Mouse (Mus musculus) right cerebral cortex, postnatal 14 days (tissue): ENCODE measurements around the gene Kmt2a.

Source experiments
- DNase-seq: peaks from one replicate; pipeline ENCODE4 v3.0.0; 2022

Kmt2a gene

DNA sequence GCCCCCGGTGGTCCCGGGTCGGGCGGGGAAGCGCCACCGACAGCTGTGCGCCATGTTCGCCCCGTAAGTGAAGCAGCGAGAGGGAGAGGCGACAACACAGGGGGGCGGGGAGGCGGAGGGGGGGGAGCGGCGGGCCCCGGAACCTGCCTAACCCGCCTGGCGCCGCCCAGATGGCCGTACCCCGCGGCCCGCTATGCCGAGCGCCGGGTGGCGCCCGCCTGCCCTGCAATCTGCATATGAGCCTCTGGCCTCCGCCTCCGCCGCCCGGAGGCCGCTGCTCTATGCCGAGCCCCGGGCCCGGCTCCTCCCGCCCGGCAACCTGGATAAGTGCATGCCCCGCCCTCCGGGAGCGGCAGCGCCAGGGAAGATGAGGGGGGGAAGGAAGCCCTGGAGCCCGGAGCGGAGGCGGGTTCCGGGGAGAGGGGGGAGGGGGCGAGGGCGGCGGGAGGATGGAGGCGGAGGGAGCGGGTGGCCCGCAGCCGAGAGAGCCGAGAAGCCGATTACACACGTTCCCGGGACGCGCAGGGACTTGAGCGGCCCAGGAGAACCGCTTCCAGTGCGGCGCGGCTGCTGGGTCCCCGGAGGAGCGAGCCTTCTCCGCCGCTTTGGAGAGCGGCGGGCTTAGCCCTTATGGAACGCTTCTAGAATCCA is at the start of gene Kmt2a:
Gene Kmt2a (minus strand): TSS at position 76 of the 651 bp plus-strand sequence.
- peak; percentile 97 for DNase-seq

DNA sequence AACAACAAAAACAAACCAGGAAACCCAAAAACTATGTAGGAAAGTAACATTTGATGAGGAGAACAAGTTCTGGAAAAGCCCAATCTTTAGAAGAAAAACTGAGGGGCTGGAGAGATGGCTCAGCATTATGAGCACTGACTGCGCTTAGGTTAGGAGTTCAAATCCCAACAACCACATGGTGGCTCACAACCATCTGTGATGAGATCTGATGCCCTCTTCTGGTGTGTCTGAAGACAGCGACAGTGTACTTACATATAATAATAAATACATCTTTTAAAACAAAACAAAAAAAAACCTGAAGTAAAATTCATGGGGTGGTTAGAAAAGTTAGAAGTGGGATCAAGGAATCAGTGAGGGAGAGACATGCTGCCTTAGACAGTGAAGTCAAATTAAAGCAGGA is 40.4 kb upstream of the Kmt2a start:
- DNase-seq: no peak

DNA sequence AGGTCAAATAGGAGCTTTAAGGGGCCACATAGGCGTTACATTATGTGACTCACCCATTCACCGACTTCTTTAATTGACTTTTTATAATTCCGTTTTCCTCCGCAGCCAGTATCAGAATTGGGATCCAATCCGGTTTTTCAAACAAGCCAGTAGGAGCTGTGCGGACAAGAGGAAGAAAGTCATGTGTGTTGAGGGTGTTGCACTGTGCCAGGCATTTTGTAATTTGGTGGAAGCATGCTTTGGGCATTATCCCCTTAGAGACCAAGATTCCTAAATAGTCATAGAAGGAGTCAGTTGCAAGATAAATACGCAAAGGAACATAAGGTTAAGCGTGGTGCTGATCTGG is 40.0 kb upstream of the Kmt2a start:
- peak; percentile 19 for DNase-seq

DNA sequence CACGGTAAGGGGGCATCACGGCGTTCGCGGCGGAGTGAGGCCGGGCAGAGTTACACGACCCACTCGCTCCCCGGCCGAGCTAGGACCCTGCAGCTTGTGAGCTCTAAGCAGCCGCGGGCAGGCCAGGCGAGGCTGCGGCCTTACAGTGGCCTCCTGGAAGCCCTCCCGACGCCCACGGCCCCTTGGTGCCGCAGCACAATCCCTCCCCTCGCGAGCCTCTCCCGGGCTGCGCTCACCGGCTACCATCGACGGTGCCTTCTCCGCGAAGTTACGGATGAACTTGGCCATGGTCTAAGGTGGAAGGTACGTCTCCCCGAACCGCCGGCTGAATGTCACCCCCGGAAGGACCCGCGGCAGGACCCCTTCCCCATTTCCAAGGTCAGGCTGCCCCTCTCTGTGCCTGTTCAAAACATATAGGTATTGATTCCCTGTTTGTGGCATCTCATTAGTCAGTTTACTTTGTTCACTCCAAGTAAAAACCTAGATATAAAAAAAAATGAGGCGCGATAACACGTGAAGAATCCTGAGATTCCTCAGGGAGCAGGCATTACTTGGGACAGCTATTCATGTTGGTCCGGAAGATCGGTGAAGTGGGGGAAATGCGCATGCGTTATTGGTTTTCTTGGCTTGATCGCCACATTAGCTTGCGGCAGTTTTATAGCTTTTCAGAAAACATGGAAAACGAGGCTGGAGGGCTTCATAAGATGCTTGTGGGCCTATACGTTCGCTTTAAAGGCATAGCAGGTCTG is 39.5 kb upstream of the Kmt2a start, which contains the start of gene Atp5l:
Gene Atp5l (minus strand): TSS at position 369 of the 749 bp plus-strand sequence.
- peak; percentile 75 for DNase-seq

DNA sequence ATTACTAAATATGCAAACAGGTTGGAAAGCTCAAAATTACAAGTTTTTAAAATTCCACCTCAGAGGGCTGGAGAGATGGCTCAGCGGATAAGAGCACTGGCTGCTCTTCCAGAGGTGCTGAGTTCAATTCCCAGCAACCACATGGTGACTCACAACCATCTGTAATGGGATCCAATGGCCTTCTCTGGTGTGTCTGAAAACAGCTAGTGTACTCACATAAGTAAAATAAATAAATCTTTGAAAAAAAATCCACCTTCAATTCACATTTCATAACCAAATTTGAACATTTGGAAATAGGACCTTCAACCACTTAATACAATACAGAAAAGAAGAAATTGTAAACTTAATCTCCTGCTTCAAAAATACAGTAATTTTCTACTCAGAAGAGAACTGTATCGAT is 38.5 kb upstream of the Kmt2a start:
- DNase-seq: no peak

DNA sequence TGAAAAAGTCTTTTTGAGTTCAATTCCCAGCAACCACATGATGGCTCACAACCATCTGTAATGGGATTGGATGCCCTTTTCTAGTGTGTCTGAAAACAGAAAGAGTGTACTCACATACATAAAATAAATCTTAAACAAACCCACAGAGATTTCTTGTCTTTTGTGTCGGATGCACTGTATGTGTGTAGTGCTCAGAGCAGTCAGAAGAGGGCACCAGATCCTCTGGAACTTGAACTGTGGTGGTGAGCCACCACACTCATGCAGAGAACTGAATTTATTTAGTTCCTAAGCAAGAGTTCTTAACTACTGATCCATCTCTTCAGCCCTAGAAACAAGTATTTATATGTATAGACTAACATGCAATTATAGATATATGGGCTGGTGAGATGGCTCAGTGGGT is 35.1 kb upstream of the Kmt2a start:
- peak; percentile 35 for DNase-seq

DNA sequence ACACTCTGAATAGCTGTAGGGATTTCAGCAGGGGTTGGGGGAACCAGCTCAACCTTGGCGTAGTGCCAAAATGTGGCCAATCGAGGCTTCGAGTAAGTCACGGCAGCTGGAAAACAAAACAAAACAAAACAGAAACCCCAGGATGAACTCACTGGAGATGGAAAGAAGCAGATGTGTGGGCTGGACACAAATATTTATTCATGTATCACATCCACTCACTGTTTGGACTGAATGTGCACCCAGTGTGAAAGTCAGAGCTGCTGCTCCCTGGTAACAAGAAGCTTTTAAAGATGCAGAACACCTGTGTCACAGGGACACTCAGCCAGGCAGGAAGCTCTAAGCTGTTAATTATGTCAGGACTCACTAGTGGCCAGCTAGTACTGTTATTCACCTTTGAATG is 33.6 kb upstream of the Kmt2a start:
- no peak for DNase-seq

DNA sequence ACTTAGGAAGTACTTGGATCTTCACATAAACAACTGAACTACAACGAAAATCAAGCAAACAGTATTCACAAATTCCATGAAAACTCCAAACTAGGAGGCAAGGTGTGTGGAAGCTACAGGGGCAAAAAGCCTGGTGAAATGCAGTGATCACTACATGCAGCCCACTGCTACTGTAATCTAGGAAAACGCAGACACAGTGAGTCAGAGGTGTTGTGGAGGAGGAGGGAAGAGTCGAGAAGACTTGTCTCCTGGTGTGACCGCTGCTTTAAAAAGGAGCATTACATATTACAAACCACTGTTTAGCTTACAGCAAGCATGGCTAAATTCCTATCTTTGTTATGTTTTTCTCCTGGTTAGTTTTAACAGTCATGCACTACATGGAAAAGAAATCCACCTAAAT is 30.3 kb upstream of the Kmt2a start:
- DNase-seq: no peak

DNA sequence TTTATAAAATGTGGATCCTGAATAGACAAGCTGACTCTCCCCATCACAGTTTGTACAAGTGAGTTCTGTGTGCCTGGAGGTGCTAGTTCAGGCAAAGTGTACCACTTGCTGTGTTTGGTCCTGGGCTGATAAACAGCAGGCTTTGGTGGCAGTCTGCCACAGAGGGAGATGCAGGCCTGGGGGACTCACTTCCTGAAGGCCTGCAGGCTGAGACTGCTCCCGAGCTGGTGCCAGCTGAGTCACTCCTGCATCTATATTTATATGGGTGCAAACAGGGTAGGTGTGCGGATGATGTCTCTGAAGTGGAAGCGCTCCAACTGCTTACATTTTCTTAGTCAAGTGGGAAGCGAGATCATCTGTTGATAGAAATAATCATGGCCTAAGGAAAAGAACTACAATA is 24.5 kb upstream of the Kmt2a start:
- peak; percentile 50 for DNase-seq

DNA sequence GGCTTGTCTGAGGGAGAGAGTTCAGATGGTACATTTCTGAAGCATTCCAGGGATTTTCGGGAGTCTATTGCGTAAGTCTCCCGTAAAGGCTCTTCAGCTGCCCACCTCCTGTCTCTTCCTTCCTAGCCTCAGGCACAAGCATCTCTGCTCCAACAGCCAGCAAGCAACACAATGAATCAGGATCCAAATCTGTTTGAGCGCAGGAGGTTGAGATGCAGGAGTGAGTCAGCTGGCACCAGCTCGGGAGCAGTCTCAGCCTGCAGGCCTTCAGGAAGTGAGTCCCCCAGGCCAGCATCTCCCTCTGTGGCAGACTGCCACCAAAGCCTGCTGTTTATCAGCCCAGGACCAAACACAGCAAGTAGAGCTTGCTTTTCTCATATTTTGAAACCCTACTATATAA is 23.9 kb upstream of the Kmt2a start:
- DNase-seq: peak; percentile 60

DNA sequence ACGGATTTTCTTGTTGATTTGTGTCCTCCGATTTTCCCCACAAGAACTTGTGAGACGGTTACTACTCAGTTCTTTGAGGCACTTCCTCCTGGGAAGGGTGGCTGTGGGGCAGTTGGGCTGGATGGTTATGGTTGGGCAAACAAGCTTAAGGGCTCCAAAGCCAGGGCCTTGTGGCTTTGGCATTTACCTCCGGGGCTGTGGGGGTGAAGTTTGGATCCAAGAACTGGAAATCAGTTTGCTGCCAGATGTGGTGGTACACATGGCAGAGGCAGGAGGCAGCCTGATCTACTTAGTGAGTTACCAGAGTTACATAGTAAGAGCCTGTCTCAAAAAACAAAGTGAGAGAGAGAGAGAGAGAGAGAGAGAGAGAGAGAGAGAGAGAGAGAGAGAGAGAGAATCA is 22.8 kb upstream of the Kmt2a start:
- DNase-seq: no peak

DNA sequence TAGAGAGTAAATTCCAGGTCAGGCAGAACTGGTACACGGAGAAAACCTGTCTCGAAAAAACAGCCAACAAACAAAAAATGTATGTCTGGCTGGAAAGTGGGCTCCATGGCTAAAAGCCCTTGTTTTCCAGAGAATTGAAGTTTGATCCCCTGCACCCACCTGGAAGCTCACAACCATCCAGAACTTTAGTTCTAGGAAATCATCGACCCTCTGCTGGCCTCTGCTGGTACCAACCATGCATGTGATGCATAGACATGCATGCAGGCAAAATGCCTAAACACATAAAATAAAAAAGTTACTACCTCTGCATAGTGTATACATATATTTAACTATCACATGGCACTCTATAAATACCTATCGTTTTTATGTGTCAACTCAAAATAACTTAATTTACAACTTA is 19.3 kb upstream of the Kmt2a start:
- DNase-seq: no peak

DNA sequence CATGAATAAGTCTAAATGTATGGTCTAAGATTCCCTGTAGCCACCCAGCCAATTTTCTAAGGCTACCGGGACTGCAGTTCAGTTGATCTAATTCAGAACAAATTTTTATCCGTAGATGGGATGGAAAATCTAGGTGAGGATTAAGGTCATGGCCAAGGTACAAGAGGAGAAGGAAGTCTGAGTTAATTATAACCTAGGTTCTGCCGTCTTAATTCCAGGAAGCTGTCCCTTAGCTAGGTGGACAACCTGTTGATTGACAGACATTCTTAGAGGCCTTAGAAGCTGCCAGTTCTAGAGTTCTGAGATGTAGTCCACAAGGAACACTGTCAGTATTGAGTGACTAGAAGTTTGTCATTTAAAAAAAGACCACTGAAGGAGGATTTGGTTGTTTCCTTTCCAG is 18.6 kb upstream of the Kmt2a start:
- DNase-seq: no peak

DNA sequence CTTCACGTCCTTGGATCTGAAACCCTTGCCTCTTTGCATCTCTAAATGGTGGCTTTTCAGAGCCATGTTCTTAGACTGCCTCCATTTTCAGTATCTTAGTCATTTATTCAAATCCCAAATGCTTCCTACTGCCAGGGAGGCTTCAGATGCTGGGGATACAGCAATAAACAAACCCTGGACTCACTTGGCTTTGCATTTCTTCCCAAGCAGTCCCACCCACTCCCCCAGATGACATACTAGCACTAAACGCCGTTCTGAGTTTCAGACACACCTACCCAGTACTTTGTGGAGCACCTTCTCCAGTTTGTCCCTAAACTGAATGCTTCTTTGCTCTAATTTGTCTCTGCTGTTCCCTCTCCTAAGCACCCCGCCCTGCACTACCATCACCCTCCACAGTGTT is 15.9 kb upstream of the Kmt2a start:
- no peak for DNase-seq

DNA sequence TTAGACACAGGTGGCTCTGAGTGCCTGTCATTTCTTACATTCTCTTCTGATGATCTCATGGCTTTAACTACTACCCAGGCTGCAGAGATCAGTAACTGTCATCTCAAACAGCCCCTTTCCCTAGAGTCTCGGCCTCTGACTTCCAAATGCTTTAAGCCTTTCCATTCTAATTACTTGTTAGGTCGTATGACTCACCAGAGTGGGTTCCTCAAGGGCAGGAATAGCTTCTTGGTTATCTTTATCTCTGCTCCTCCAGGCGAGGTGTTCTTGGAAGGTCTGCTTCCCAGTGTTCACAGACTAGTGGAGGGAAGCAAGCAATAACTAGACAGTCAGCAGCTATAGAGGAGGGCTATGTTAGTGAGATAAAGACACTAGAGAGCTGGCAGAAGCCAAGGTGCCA is 11.6 kb upstream of the Kmt2a start:
- no peak for DNase-seq

DNA sequence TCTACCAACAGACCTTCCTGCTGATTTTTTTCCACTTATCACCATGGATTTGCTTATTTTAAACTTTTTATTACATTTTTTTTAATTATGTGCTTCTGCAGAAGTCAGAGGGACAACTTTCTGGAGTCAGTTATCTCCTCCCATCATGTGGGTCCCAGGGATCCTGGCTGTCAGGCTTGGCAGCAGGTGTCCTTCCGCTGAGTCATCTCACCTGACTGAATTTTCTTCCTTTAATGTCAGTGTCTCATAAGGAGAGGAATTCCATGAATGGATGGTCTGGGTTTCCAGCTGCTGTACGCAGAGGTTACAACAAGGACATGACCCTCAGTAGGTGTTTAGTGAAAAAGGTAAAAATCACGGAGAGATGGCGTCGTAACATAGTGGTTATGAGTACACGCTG is 10.1 kb upstream of the Kmt2a start:
- no peak for DNase-seq

DNA sequence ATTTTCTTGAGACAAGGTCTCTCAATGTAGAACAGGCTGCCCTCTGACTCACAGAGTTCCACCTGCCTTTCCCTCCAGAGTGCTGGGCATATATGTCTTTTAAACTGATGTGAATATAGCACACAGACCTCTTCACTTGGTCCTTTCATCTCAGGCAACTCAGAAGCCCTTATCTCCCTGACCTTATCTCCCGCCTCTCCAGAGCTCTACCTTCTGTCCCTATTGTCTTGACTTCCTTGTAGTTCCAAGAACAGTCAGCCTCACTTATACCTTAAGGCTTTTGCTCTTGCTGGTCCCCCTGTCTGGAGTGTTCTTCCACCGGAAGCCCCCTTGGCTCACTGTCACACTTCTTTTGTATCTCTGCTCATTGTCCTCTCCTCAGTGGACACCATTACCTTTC is 9.0 kb upstream of the Kmt2a start:
- DNase-seq: no peak

DNA sequence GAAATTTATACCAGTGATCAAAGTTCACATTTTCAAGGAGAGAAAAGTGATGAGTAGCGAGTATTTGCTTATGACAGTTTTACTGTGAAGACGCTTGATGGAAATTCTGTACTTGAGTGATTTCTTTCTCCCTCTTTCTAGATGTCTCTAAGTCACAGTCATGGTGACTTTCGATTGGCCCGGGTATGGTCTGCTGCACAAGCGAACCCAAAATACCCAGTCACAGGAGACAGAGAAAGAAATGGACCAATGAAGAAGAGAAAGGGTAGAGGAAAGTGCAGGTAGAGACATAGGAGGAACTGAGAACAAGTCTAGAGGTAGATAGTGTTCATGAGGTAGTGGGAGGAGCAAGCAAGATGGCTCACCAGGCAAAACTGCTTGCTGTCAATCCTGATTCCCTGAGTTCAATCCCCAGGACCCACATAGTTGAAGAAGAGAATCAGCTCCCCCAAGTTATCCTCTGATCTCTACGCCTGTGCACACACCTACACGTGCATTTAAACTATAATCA is 7.1 kb upstream of the Kmt2a start:
- no peak for DNase-seq

DNA sequence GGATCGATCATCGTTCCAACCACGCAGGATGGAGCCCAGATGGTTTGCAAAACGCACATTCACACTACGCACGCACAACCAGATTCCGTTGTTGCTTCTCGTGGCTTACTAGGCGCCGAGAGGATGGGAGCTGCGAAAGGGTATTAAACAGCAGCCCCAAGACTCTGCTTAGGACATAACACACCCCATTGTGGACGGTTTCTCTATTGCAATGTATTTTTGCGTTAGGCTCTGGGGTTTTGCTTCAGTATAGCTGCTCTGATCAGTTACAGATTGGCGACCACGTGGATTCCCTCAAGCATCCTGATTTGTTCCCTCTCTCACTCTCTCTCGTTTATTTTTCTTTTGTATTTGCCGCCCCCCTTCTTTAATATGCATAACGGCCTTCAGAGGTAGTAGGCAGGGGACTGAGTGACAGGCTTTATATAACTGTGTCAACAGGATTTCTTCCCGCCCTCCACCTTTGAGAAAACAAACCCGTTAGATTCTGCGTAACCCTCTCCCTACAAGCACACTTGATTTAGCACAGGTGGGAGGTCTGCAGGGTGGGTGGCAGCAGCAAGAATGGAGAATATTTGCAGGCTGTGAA is 2.0 kb upstream of the Kmt2a start:
- peak; percentile 42 for DNase-seq

DNA sequence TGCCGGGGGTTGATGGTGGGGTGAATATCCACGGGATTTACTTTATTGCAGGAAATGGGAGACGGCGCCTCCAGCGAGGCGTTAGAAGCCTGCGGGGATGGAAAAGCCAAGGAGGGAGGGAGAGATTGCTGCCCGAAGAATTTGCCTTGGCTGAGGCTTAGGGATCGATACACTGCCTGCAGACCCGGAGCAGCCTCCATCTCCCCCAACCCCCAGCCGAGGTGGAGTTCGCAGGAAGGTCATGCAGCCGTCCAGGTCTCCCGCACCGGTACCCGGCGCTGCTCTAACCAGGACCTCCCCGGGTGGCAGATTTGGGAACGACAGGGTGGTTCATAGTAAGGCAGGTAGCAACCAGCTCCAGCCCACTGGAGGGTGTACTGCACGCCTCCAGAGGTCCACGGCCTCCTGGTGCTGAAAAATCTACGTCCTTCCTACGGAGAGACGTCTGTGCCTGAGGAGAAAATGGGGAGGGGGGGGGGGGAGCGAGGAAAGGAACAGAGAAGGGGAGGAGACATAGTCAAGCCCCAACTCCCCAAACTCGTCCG is 1.4 kb upstream of the Kmt2a start:
- peak; percentile 47 for DNase-seq

DNA sequence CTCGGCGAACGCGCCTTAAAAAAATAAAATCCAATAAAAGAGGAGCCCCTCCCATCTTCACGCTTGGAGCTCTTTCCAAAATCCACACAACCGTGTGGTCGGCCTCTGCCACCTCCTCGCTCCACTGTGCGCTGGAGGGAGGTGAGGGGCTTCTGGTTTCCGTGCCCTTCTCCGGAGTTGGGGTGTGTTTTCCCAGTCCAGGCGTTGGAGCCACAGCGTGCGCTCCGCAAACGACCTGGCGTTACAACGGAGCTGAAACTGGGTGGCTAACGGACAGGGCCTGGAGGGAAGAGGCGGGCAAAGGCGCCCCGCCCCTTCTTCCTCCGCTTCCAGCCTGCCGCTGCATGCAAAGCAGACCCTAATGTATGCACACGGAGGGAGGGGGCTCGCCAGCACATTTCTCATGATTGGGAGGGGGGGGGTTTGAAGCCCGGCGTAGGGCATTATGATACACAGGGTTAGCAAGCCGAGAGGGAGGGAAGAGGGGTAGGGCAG is 892 bp upstream of the Kmt2a start:
- peak; percentile 72 for DNase-seq

DNA sequence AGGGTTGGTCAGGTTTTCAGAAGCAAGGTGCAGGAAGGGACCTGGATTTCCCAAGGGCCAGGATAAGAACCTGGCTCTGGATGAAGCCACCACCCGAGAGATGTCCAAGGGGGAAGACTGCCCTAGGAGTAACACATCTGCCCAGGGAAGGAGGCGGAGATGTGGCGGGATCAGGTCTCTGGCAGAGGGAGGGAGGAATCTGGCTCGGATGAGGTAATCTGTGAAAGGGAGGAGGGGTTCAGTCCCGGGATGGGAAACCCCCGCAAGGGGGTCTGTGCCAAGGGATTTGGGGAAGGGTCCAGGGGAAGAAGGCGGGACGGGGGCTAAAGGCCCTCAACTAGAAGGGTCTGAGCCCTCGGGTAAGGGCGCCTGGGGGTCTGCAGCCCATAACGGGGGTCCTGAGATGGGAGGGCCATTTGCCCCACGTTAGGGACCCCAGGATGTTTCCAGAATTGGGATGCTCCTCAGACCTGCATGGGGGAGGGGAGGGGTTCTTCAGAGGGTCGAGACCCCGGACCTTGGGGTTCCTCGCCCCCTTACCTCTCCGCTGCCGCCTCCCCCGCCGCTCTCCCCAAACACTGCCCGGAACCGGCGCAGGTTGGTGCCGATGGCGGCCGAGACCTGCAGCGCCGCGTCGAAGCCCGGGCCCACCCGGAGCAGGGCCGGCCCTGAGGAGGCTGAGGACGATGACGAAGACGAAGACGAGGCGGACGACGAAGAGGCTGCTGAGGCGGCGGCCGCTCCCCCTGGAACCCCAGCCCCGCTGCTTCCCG is 601 bp downstream of the Kmt2a start:
- peak; percentile 51 for DNase-seq

DNA sequence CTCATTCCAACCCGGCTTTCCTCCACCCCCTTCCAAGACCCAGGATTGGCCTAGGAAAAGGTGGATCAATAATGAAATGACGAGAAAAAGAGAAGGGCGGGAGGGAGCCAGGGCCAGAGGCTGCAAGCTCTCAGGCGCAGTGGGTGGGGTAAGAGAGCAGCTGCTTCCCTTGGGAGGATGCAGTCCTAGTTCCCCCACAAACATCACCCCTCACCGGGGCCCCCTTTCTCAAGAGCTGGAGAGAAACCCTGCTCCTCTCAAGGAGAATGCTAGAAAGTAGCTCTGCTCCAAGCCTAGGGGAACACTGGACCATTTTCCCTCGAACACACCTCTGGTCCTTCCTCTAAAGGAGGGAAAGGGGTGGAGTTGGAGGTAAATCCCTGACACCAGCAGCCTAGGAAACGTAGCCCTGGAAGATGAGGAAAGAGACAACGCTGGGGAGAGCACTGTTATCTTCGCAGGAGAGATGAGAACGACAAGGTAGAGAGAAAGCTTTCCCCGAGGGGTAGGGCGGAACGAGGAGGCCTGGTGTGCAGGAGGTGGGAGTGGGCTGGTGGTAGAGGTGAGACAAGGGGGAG is 1.3 kb downstream of the Kmt2a start:
- DNase-seq: no peak
